Mouse (Mus musculus) G1E (cell line): ENCODE data around the gene Klhl15.

ENCODE experiments used
- CTCF ChIP-seq: IDR thresholded peaks from 2 replicates; pipeline ENCODE4 v1.5.1; 2012; ENCODE audit warnings: low read depth, low read length, inconsistent platforms, mixed read lengths
- TAL1 ChIP-seq: conservative IDR thresholded peaks from 2 replicates; pipeline ENCODE4 v1.6.1; 2012; ENCODE audit warnings: low read depth, low read length, inconsistent platforms, mixed read lengths

- TF ChIP-seq CTCF (no peak), TAL1 (no peak)
Observed at GRCm38 (mm10) chrX:94288923-94289322, 54.5 kb downstream of the Klhl15 start.
